Mouse (Mus musculus): ENCODE measurements around the gene Cys1.

DNA sequence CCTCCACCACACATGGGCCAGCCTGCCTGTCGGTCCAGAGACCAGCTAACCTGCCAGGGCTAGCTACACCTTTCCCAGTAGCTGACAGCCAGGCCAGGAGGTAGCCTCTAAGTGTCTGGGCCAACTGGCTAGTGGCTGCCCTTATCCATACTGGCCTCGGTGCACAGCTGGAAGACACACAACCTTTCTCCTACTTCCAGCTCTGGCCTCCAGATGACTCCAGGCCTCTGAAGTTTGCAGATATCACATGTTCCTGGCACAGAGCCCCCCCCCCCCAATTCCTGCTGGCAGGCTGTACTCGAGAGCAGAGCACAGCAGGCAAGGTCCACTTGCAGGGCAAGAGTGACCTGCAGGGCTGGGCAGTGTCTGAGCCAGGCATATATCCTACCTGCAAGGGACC is 54.4 kb downstream of the Cys1 start:
- TF ChIP-seq CTCF (IDR thresholded peaks at IDR 0.05; ENCODE audit: low read depth) (no peak), EP300 (IDR thresholded peaks at IDR 0.05; ENCODE audit: low read depth) (no peak)

Data from liver, postnatal 0 days (tissue).